Mouse (Mus musculus) megakaryocyte, adult 5-6 weeks (primary cell): ENCODE measurements around the gene Pex19. TPM values are rescaled to one million over a fixed set of nuclear protein-coding genes. Genes with fewer than 3 reads are reported as not detected.

ENCODE experiments used
- ATAC-seq: 2 replicates; pipeline ENCODE4 v1.8.0; 2016; ENCODE audit warnings: mild to moderate bottlenecking, inconsistent platforms; ENCODE audit not compliant: poor library complexity, severe bottlenecking
- total RNA-seq, 2 experiments: library from RNA; stranded (forward) in 1 of 2; stranded (reverse) in 1 of 2; fragments of 153-499, 151-499 nt in 1 of 2; fragments of 221-1000, 200-1000 nt in 1 of 2; gene quantifications; 2 replicates each; pipeline versions ENCODE4 v1.2.3 to v1.2.4; 2015 to 2017

Pex19 gene
- total RNA-seq, 2 experiments from 2014 or later, result 16.6 to 33.9 TPM

GRCm38 (mm10) chr1:172180881-172181280, 54.3 kb downstream of the Pex19 start:
- no peak for ATAC-seq

GRCm38 (mm10) chr1:172181777-172182176, 55.2 kb downstream of the Pex19 start:
- ATAC-seq, result no peak

GRCm38 (mm10) chr1:172183056-172183455, 56.5 kb downstream of the Pex19 start:
- no peak for ATAC-seq

- no peak for ATAC-seq
Measured at GRCm38 (mm10) chr1:172183915-172184314, 57.4 kb downstream of the Pex19 start.

Other genes starting within 250 kb of the Pex19 start
- 13.9 and 15.9 TPM in 2 replicates for gene Gm10521, start 231.1 kb upstream of the Pex19 start, total RNA-seq (2015)
- gene Gm10521, start 231.1 kb upstream of the Pex19 start, total RNA-seq (2017), result 7.7 and 9.8 TPM in 2 replicates
- gene Slamf6, start 209.2 kb upstream of the Pex19 start, total RNA-seq (2015), result 5.6 and 6.3 TPM in 2 replicates
- 3.0 and 3.9 TPM in 2 replicates for gene Slamf6, start 209.2 kb upstream of the Pex19 start, total RNA-seq (2017)
- 2.1 and 2.8 TPM in 2 replicates for gene Vangl2, start 98.3 kb upstream of the Pex19 start, total RNA-seq (2015)
- gene Vangl2, start 98.3 kb upstream of the Pex19 start, total RNA-seq (2017), result 1.8 and 2.5 TPM in 2 replicates
- gene Nhlh1, start 69.2 kb upstream of the Pex19 start, total RNA-seq (2015), result not detected in 2 replicates
- gene Nhlh1, start 69.2 kb upstream of the Pex19 start, total RNA-seq (2017), result not detected in 2 replicates
- 120 and 132 TPM in 2 replicates for gene Copa, start 44.2 kb upstream of the Pex19 start, total RNA-seq (2015)
- gene Copa, start 44.2 kb upstream of the Pex19 start, total RNA-seq (2017), result 122 and 132 TPM in 2 replicates
- gene Ncstn, start 44.0 kb upstream of the Pex19 start, total RNA-seq (2015), result 81.2 and 87.8 TPM in 2 replicates
- 39.8 and 45.5 TPM in 2 replicates for gene Ncstn, start 44.0 kb upstream of the Pex19 start, total RNA-seq (2017)
- gene Dcaf8, start 21.3 kb downstream of the Pex19 start, total RNA-seq (2015), result 18.9 and 19.4 TPM in 2 replicates
- 63.9 and 71.6 TPM in 2 replicates for gene Dcaf8, start 21.3 kb downstream of the Pex19 start, total RNA-seq (2017)
- gene Pea15a, start 80.0 kb downstream of the Pex19 start, total RNA-seq (2015), result 16.1 and 17.5 TPM in 2 replicates
- 13.6 and 18.5 TPM in 2 replicates for gene Pea15a, start 80.0 kb downstream of the Pex19 start, total RNA-seq (2017)
- gene Casq1, start 93.1 kb downstream of the Pex19 start, total RNA-seq (2015), result not detected in 2 replicates
- not detected in 2 replicates for gene Casq1, start 93.1 kb downstream of the Pex19 start, total RNA-seq (2017)
- gene Atp1a4, start 131.7 kb downstream of the Pex19 start, total RNA-seq (2015), result not detected in 2 replicates
- not detected in 2 replicates for gene Atp1a4, start 131.7 kb downstream of the Pex19 start, total RNA-seq (2017)
- 29.6 and 40.0 TPM in 2 replicates for gene Igsf8, start 134.9 kb downstream of the Pex19 start, total RNA-seq (2015)
- gene Igsf8, start 134.9 kb downstream of the Pex19 start, total RNA-seq (2017), result 26.1 and 34.4 TPM in 2 replicates
- 0.02 TPM in 1 of 2 replicates, not detected in the other for gene Atp1a2, start 171.3 kb downstream of the Pex19 start, total RNA-seq (2015)
- gene Atp1a2, start 171.3 kb downstream of the Pex19 start, total RNA-seq (2017), result not detected in 2 replicates
- gene Kcnj9, start 202.6 kb downstream of the Pex19 start, total RNA-seq (2015), result not detected in 2 replicates
- gene Kcnj9, start 202.6 kb downstream of the Pex19 start, total RNA-seq (2017), result not detected in 2 replicates
- 0.23 and 0.42 TPM in 2 replicates for gene Kcnj10, start 214.5 kb downstream of the Pex19 start, total RNA-seq (2015)
- gene Kcnj10, start 214.5 kb downstream of the Pex19 start, total RNA-seq (2017), result 0.26 and 0.28 TPM in 2 replicates
- gene Pigm, start 249.8 kb downstream of the Pex19 start, total RNA-seq (2015), result 14.1 and 15.5 TPM in 2 replicates
- 14.8 and 15.1 TPM in 2 replicates for gene Pigm, start 249.8 kb downstream of the Pex19 start, total RNA-seq (2017)